Mouse (Mus musculus) stomach, postnatal 0 days (tissue): ENCODE results near the gene St8sia6. TPM values are rescaled to one million over a fixed set of nuclear protein-coding genes. Genes with fewer than 3 reads are reported as not detected.
"Not testable (repeated sequence)": the region's sequence is repeated elsewhere in the genome, so short reads cannot be mapped to it uniquely, and the experiment has no call there.

ENCODE experiments used
- ATAC-seq: fragments of 200-750 bp; cut with Nextera tagmentation; 2 replicates; pipeline ENCODE4 v1.8.0; 2017; ENCODE audit not compliant: low FRiP score, low TSS enrichment
- DNase-seq: peaks from one replicate; pipeline ENCODE4 v3.0.0-alpha.2; 2016; ENCODE audit warnings: low spot score
- H3K27ac ChIP-seq: fragments of 300-500 bp; sonication (generic); replicated peaks from 2 replicates; pipeline ENCODE4 v1.5.1; 2014; ENCODE audit warnings: mild to moderate bottlenecking, control low read depth
- H3K27me3 ChIP-seq: fragments of 300-500 bp; sonication (generic); 2 replicates; pipeline ENCODE4 v1.6.1; 2014; ENCODE audit warnings: low read length; ENCODE audit not compliant: control insufficient read depth, insufficient read depth
- H3K36me3 ChIP-seq: fragments of 300-500 bp; sonication (generic); 2 replicates; pipeline ENCODE4 v1.6.1; 2014; ENCODE audit warnings: low read length, mixed read lengths; ENCODE audit not compliant: control insufficient read depth, insufficient read depth
- H3K4me1 ChIP-seq: fragments of 300-500 bp; sonication (generic); replicated peaks from 2 replicates; pipeline ENCODE4 v1.6.1; 2014; ENCODE audit warnings: antibody characterized with exemption; ENCODE audit not compliant: control insufficient read depth, insufficient read depth
- H3K4me2 ChIP-seq: fragments of 300-500 bp; sonication (generic); replicated peaks from 2 replicates; pipeline ENCODE4 v1.6.1; 2014; ENCODE audit warnings: low read depth, mild to moderate bottlenecking, control low read depth, moderate library complexity
- H3K4me3 ChIP-seq: fragments of 300-500 bp; sonication (generic); 2 replicates; pipeline ENCODE4 v1.5.1; 2014; ENCODE audit warnings: low read depth, low read length, control low read depth
- H3K9ac ChIP-seq: fragments of 300-500 bp; sonication (generic); 2 replicates; pipeline ENCODE4 v1.6.1; 2014; ENCODE audit warnings: mild to moderate bottlenecking, low read length, control low read depth, mixed read lengths
- H3K9me3 ChIP-seq: fragments of 300-500 bp; sonication (generic); 2 replicates; pipeline ENCODE4 v1.6.1; 2016; ENCODE audit warnings: low read length; ENCODE audit not compliant: control insufficient read depth
- CTCF ChIP-seq: IDR thresholded peaks from 2 replicates; pipeline ENCODE4 v1.5.1; 2016; ENCODE audit warnings: antibody characterized with exemption, low read depth, mild to moderate bottlenecking, moderate library complexity
- EP300 ChIP-seq: optimal IDR thresholded peaks from 2 replicates; pipeline ENCODE3; 2016; ENCODE audit warnings: antibody characterized with exemption
- WGBS: fragments of 180-500 bp; shearing (Covaris S2); extraction: QIAGEN DNeasy Blood & Tissue Kit; methylation state at CpG from one replicate; pipeline ENCODE4 v1.1.7; 2014; 5-methylcytosine and 5-hydroxymethylcytosine counted together
- polyA plus RNA-seq: library from polyadenylated mRNA; unstranded; fragments of >200 nt; fragmentation: Nextera tagmentation; extraction: Ambion mirVana; gene quantifications from 2 replicates; pipeline ENCODE4 v1.2.1, GENCODE M21; 2015

St8sia6 gene
- polyA plus RNA-seq, 1 experiment from 2014 or later: 1.1 TPM

- Histone ChIP-seq H3K27ac (no peak overlapping the region), H3K4me1 (no peaks in the 10 kb centered on the region), H3K9ac (no peak overlapping the region), H3K4me3 (no peak overlapping the region), H3K4me2 (no peak overlapping the region), H3K27me3 (no peaks in the 10 kb centered on the region; the same call in 1 of the 2 replicates), H3K9me3 (no peaks in the 10 kb centered on the region), H3K36me3 (no peaks in the 10 kb centered on the region)
- TF ChIP-seq EP300 (no peak), CTCF (no peak)
- no peak for DNase-seq
- 42% methylated on average over 1 of the region's 1 CpGs for WGBS
- ATAC-seq: no peak
Observed at GRCm38 (mm10) chr2:13789365-13789764, 4.5 kb downstream of the St8sia6 start.

- Histone ChIP-seq H3K9me3 (no peaks in the 10 kb centered on the region), H3K36me3 (no peaks in the 10 kb centered on the region), H3K27ac (no peak overlapping the region), H3K9ac (no peak overlapping the region), H3K4me1 (no peaks in the 10 kb centered on the region), H3K4me2 (no peak overlapping the region), H3K4me3 (no peak overlapping the region), H3K27me3 (no peaks in the 10 kb centered on the region)
- ATAC-seq (no peak), DNase-seq (no peak)
- WGBS: 74% methylated on average over 1 of the region's 1 CpGs
- TF ChIP-seq EP300: no peak
Observed at GRCm38 (mm10) chr2:13786577-13787168, 7.2 kb downstream of the St8sia6 start.

DNA sequence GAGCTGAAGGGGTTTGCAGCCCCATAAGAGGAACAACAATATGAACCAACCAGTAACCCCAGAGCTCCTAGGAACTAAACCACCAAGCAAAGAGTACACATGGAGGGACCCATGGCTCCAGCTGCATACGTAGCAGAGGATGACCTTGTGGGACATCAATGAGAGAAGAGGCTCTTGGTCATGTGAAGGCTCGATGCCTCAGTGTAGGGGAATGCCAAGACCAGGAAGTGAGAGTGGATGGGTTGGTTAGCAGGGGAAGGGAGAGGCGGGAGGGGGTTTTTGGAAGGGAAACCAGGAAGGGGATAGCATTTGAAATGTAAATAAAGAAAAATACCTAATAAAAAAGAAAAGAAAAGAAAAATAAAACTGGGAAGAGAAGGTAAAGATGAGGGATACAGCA lies 7.9 kb downstream of the St8sia6 start:
- not testable (repeated sequence) for H3K4me1 ChIP-seq, H3K27ac ChIP-seq, H3K4me2 ChIP-seq, H3K9ac ChIP-seq, H3K4me3 ChIP-seq, H3K36me3 ChIP-seq, DNase-seq, H3K9me3 ChIP-seq, H3K27me3 ChIP-seq, ATAC-seq
- WGBS: 60% methylated on average over 3 of the region's 3 CpGs

- WGBS: 70% methylated on average over 2 of the region's 2 CpGs
- no peak overlapping the region for H3K4me3 ChIP-seq
- H3K27me3 ChIP-seq: no peaks in the 10 kb centered on the region
- TF ChIP-seq CTCF (no peak), EP300 (no peak)
- no peak overlapping the region for H3K4me2 ChIP-seq
- H3K4me1 ChIP-seq: no peaks in the 10 kb centered on the region
- no peak overlapping the region for H3K9ac ChIP-seq
- no peaks in the 10 kb centered on the region for H3K36me3 ChIP-seq
- no peak overlapping the region for H3K27ac ChIP-seq
- DNase-seq (no peak), ATAC-seq (no peak)
- H3K9me3 ChIP-seq: no peaks in the 10 kb centered on the region
Observed at GRCm38 (mm10) chr2:13785247-13785646, 8.6 kb downstream of the St8sia6 start.

GRCm38 (mm10) chr2:13784448-13784847 lies 9.4 kb downstream of the St8sia6 start:
- Histone ChIP-seq H3K9me3 (no peaks in the 10 kb centered on the region), H3K9ac (no peak overlapping the region)

DNA sequence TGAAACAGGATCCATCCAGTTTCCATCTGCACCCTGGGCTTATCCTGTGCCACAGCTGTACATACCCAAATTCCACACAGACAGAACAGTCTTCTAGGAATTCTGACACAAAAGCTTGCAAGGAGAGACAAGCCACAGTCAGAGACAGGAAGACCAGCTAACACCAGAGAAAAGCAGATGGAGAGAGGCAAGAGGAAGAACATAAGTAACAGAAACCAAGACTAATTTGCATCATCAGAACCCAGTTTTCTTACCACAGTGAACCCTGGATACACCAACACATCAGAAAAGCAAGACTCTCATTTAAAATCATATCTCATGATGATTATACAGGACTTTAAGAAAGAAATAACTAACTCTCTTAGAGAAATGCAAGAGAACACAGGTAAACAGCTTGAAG lies 16.8 kb downstream of the St8sia6 start:
- H3K4me1 ChIP-seq: no peaks in the 10 kb centered on the region
- no peaks in the 10 kb centered on the region for H3K27me3 ChIP-seq
- no peaks in the 10 kb centered on the region for H3K36me3 ChIP-seq
- DNase-seq (no peak), ATAC-seq (no peak)
- no peak overlapping the region for H3K4me2 ChIP-seq
- H3K9ac ChIP-seq: no peak overlapping the region
- H3K27ac ChIP-seq: no peak overlapping the region
- TF ChIP-seq EP300 (no peak), CTCF (no peak)
- no peaks in the 10 kb centered on the region for H3K9me3 ChIP-seq
- H3K4me3 ChIP-seq: no peak overlapping the region

More at GRCm38 (mm10) chr2:13784448-13784847, 9.4 kb downstream of the St8sia6 start:
- ATAC-seq (no peak), DNase-seq (no peak)
- Histone ChIP-seq H3K4me2 (no peak overlapping the region), H3K4me1 (no peaks in the 10 kb centered on the region), H3K27me3 (no peaks in the 10 kb centered on the region), H3K36me3 (no peaks in the 10 kb centered on the region), H3K27ac (no peak overlapping the region), H3K4me3 (no peak overlapping the region)
- 95% methylated on average over 1 of the region's 1 CpGs for WGBS
- TF ChIP-seq CTCF (no peak), EP300 (no peak)
